Mouse (Mus musculus): ENCODE measurements around the gene Fbxw4.

DNA sequence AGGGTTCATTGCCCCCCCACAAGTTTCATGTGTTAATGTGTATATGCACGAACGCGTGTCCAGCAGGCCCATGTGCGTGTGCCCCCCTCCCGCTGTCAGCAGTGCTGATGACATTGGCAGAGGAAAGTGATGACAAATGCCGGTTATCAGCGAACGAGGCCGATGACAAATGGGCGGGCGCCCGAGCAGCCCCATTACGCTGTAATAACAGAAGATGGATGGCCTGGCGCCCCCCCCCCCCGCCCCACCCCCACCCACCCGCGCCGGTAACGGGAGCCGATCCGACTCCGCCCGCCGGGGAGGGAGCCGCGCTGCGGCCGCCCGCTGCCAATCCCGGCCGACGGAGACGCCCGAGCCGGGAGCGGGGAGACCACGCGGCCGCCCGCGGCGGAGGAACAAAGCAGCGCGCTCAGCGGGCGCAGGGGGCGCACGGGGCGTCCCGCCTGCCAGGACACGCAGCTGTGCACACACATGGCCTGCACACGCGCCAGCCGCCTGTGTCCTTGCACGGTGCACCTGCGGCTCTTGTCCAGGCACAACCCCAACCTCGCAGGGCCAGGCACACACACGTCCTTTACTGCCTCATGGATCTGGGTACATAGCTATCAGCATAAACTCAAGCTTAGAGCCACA, 118.6 kb downstream of the Fbxw4 start:
- TF ChIP-seq POLR2A (IDR thresholded peaks at IDR 0.05; ENCODE audit: insufficient read depth, low read depth, low read length): no peak
- no peak for TF ChIP-seq CTCF (IDR thresholded peaks at IDR 0.05; ENCODE audit: insufficient read depth, low read depth, low read length)
